Mouse (Mus musculus) right cerebral cortex, adult 2 months (tissue): ENCODE data around the gene Recql.
"Not testable (repeated sequence)": the region's sequence is repeated elsewhere in the genome, so short reads cannot be mapped to it uniquely, and the experiment has no call there.

Source experiments
- DNase-seq, 2 experiments: peaks; one replicate each; pipeline ENCODE4 v3.0.0; 2021 to 2022; ENCODE audit warnings: low spot score in 2 of 2

The Recql gene

GRCm38 (mm10) chr6:142365742-142366472 lies 21.0 kb downstream of the Recql start:
- DNase-seq: no peak

DNA sequence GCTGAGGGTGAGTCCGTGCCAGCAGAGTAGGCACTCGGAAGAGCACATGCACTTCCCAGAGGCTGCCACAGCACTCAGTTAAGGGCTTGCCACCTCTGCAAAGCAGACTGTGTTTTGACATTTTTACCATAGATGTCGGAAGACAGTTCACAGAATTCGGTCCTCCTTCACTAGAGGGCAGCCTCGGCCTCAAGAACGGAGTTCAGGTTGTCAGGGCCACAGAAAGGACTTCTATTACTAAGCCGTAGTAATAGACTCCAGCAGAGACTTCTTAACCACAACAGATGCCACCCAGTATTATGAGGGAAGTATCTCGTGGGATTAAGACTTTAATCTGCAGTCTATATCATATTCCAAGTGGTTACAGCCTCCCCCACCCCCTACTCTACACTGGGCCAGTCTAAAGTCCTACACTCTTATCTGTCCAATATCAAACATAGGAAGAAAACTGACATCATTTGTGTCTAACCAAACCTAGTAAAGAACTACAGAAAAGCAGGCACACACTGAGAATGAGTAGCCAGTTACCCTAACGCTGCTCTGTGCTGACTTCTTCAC lies 23.8 kb downstream of the Recql start:
- no peak for DNase-seq

- no peak for DNase-seq
Observed at GRCm38 (mm10) chr6:142362036-142362435, 24.9 kb downstream of the Recql start.

- DNase-seq: no peak
Observed at GRCm38 (mm10) chr6:142357106-142357505, 29.8 kb downstream of the Recql start.

GRCm38 (mm10) chr6:142352099-142352498 lies 34.8 kb downstream of the Recql start:
- DNase-seq: not testable (repeated sequence)

GRCm38 (mm10) chr6:142347431-142348385 lies 39.2 kb downstream of the Recql start:
- no peak for DNase-seq

DNA sequence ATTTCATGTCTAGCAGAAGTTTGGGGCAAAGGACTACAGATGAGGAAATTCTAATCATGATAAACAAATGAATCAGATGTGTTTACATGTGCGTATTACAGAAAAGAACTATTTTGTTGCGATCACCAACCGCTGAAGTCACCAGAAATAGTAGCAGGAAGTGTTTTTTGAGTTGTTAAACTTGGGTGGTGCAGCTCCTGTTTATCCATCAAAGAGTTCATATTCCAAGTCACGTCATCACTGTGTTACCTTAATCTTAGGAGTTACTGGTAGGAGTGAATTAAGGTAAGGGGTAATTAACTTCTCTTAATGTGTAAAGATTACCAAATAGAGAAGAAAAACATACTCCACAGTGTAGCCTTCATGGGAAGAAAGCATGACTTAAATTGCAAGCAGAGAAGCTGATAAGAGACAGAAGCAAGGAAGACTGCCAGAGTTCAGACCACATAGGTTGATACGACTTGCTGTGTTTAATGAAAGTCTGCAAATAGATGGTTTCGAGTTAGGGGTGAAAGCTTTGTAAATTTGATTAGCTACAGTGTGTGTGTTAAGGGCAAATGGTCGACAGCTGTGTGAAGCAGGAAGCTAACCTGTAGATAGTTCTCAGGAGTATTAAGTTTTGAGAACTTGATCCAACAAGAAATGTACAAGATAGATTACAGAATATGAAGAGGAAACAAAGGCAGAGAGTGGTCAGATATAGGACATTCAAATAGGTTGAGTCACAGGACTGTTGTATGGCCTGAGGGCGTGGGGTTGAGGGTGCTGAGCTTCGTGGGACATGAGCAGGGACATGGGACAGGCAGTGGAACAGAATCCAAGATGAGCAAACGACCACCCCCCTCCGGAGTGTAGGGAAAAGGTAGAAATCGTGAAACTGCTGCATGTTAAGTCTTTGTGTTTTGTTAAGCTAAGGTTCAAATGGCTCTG lies 40.4 kb downstream of the Recql start:
- DNase-seq: no peak

DNA sequence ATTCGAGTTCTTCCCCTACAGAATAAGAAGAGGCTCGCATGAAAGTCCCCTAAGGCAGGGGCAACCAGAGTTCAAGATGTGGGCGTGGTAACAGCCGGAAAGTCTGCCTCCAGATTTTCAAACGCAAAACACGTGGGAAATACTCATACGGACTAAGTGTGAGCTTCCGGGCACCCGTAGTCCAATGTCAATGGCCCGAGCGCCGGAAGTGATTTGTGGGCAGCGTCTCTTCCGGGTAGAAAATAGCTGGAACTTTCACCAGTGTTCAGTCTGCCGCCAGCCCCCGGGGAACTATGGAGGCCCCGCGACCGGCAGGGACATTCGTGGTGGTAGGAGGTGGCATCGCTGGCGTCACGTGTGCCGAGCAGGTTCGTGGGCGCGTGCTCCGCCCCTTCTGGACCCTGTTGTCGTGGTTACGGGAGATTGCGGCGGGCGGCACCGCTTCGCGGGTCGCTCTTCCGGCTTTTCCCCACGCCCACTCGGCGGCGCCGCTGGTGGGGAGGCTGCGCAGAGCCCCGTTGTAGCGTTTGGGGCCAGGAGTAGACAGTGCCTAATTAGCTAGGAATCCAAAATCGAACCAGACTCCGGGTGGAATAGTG lies 41.3 kb downstream of the Recql start, which contains the start of gene Pyroxd1:
Gene Pyroxd1, plus strand, starts transcription at position 215 of the 599 bp plus-strand sequence.
- peak; percentile 88 to 93 for DNase-seq

DNA sequence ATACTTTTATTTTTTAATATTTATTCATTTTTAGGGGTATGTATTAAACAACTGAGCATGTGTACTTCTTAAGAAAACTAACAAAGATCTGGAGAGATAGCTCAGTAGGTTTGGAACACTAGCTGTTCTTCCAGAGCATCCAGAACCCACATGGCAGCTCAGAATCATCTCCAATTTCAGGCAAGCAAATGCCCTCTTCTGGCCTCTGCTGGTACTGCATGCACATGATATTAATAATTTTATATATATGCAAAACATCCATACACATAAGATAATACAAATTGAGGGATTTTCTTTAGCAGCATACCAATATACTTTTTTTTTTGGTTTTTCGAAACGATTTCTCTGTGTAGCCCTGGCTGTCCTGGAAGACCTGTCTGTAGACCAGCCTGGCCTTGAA lies 43.3 kb downstream of the Recql start:
- peak; percentile 53 to 59 for DNase-seq

- DNase-seq: no peak
Observed at GRCm38 (mm10) chr6:142339576-142339975, 47.3 kb downstream of the Recql start.

DNA sequence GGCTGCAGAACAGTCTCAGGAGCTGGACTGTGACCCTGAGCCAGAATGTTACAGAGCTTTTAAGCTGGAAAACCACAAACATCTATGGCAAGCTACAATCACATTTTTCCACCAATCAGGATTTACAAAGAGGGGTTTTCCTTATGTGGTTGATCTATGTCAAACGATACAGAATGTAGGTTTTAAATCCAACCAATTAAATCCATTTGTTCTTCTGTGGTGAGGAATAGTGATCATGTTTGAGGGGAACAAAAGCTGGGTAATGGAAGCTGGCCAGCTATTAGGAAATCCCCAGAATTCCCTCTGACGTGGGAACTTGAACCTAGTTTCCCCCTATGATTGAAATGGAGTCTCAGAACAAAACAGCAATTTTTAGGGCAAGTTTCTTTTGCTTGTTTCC lies 47.9 kb downstream of the Recql start:
- DNase-seq: no peak

- DNase-seq: no peak
Observed at GRCm38 (mm10) chr6:142329201-142329600, 57.7 kb downstream of the Recql start.

- no peak for DNase-seq
Observed at GRCm38 (mm10) chr6:142326598-142326997, 60.3 kb downstream of the Recql start.

DNA sequence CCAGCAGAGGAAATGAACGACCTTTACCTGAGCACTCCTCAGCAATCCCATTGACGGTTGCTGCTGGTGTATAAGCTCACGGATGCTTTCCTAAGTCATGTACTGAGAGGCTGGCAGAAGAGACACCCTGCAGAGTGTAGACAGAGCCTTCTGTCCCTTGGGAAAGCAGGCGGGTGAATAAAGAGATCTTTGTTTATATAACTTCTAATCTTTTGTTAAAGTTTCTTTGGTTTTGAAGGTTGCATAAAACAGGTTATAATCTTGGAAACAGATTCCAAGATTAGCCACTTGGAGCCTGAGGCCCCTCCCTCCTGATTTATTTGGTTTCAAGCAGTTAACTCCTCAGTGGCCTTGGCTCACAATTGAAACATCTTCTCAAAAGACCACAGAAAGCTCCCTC lies 64.0 kb downstream of the Recql start, which contains the start of gene Slco1a5:
Gene Slco1a5, minus strand, starts transcription at position 101 of the 400 bp plus-strand sequence.
- no peak for DNase-seq

DNA sequence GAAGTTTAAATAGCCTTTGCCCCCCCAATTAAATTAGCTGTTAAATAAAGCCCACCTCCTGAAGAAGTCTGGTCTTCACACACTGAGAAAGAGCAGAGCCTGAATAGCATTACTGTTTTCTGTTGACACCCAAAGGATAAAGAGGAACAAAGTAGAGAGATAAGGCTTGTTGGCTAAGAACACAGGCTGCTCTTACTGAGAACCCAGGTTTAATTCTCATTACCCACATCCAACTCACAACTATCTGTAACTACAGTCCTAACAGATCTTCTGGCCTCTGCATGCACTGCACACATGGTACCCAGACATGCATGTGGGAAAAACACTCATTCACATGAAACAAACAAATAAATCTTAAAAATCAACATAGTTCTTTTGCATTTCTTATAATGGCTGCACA lies 69.8 kb downstream of the Recql start:
- DNase-seq: no peak

DNA sequence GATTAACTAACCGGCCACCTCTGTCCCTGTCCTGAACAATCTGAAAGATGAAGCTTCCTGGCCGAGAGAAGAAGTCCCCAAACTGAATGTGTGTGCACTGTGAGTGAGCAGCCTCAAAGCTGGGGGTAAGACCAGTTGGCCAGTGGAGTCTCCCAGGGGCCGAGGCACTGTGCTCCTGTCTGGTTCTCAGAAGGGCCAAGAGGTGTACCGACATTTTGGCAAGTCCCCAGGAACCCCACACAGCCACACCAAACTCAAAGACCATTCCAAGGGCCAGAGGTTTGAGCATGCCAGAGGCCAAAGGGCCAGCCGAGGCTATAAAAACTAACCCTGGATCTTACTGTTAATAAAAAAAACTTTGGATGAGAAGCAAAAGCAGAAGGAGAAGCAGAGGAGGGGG lies 72.6 kb downstream of the Recql start:
- DNase-seq: no peak

DNA sequence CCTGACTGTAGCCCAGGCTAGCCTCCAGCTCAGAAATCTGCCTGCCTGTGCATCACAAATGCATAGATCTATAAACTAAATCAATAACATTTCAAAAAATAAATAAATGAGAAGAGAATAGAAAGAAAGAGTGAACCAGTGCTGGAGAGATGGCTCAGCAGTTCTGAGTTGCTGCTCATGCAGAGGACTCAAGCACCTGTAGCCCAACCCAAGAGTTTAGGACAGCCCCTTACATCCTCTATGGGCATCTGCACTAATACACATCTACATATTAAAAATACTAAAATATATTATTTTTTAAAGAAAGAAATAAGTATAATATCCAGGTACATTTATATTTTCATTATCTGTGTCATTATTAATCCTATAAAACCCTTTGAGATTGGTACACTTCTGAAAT lies 81.8 kb downstream of the Recql start:
- DNase-seq: no peak
